Mouse (Mus musculus) retina, adult 2 months (tissue): Measurements from ENCODE around the gene Tex44.
"Not testable (repeated sequence)": the region's sequence is repeated elsewhere in the genome, so short reads cannot be mapped to it uniquely, and the experiment has no call there.

Source experiments
- DNase-seq: peaks from one replicate; pipeline ENCODE4 v3.0.0-alpha.2; 2012; ENCODE audit warnings: low read depth, low spot score

Gene Tex44

DNA sequence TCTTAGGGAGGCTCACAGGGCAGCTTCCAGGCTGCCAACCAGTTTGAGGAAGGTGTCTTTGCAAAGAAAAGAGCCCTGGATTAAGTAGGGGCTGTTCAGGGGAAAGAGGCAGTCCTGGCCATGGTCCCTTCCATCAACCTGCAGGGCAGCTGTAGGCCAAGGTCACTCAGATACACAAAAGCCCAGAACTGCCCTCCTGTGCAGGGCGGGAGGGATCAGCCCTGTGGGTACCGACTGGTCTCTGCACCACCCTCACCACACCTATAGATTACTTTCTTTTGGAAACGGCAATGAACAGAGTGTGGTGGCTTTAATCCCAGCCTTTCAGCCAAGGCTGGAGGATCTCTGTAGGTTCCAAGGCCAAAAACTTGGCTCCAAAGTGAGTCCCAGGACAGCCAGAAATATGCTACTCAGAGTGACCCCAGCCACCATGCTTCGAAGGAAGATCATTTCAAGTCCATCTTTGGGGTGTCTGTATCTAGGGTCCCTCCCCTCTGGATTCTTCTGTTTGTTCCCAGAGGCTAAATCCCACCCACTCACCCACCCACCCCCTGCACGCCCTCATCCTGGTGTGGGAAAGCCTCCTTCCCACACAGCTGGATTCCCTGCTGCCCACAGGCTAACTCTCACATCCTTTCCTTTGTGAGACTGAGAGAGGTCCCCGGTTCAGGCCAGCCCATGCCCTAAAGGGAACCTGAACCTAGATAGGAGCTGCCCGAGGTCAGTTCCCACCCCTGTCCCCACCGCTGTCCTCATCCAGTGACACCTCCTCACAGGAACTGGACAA lies 17.4 kb downstream of the Tex44 start:
- no peak for DNase-seq

DNA sequence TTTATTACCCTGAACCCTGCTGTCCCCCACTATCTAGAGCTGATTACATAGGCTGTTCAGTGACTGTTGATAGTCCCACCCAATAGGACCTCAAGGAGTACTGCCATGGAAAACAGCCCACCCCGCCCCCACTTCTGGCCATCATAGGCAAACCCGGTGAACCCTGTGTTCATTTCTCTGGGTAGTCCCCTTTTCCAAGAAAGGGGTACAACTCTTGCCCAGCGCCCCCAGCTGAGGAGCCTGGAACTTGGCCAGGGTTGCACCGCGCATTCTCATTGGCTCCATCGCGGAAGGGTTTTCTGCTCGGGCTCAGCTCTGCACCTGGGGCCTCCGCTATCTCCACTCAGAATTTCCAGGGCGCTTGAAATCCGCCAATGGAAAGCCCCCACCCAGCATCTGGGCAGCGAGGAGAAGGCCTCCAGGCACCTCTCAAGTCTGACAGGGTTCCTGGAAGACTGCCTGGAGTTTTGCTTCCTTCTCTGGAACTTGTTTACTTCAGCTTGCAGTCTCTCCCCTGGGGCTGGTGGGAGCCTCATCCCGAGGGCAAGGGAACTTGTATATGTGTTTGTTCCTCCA lies 21.6 kb downstream of the Tex44 start:
- no peak for DNase-seq

- DNase-seq, result no peak
Observed at GRCm38 (mm10) chr1:86448272-86448671, 22.1 kb downstream of the Tex44 start.

DNA sequence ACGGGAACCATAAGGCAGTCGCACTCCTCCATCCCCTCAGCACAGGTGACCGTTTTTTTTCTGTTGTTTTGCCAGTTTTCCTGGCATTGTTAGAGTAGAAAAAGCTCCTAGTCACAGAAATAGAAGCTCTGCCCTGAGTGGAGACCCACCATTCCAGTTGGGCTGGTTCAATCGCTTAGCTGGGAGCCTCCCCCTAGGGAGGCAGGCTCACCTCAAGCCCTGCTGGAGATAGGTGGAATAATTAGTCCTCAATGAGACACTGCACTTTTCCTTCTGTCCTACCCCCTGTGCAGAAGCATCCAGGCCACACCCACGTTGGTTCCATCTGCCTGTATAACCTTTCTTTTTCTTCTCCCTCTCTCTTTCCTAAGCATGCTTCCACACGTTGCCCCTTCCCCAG lies 23.8 kb downstream of the Tex44 start:
- DNase-seq, result no peak

DNA sequence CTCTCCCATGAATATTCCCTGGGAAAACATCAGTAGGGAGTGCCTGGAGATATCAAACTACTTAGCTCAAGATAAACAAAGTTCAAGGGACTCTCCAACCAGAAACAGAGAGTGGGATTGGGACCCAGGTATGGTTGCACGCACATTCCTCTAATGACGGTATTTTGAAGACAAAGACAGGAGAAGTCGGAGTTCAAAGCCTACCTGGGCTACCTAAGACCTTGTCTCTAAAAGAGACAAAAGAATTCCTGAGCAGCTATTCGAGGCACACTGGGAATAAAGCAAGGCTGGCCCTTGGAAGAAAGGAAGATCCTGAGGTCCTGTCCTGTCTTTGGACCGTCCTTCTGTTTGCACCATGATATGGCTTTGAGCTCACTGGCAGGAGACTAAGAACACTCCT lies 26.6 kb downstream of the Tex44 start:
- DNase-seq, result no peak

- no peak for DNase-seq
Observed at GRCm38 (mm10) chr1:86456892-86457581, 30.9 kb downstream of the Tex44 start.

GRCm38 (mm10) chr1:86459371-86459770 lies 33.2 kb downstream of the Tex44 start:
- DNase-seq, result no peak

- DNase-seq, result no peak
Observed at GRCm38 (mm10) chr1:86464223-86464874, 38.2 kb downstream of the Tex44 start.

GRCm38 (mm10) chr1:86464875-86465224 lies 38.7 kb downstream of the Tex44 start:
- no peak for DNase-seq

DNA sequence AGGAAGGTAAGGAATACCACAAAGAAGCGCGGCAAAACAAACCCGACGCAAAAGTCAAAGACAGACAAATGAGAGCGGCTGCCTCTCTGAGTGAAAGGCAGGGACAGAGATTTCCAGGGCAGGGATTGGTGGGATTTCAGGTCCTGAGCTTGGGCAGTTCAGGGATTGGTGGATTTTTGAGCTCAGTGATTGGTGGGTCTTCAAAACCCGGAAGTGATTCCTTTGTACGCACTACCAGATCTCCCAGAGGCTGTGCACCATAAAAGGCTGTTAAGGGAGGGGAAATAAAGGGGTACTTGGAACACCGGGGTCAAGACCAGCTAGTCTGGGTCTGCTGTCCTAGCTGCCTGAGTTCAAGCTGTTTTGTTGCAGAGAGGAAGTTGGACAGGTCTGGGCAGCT lies 41.3 kb downstream of the Tex44 start:
- no peak for DNase-seq

DNA sequence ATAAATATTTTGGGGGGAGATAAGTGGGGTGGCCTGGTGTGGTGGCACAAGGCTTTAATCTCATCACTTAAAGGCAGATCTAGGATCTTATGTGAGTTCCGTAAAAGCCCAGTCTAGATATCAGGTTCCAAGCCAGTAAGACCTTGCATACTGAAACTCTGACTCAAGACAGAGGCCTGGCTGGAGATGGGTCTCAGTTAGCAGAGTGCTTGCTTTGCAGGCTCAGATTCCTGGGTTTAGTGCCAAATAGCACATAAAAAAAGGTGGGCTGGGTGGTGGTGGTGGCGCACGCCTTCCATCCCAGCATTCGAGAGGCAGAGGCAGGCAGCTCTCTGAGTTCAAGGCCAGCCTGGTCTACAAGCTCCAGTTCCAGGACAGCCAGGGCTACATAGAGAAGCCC lies 43.7 kb downstream of the Tex44 start:
- no peak for DNase-seq

DNA sequence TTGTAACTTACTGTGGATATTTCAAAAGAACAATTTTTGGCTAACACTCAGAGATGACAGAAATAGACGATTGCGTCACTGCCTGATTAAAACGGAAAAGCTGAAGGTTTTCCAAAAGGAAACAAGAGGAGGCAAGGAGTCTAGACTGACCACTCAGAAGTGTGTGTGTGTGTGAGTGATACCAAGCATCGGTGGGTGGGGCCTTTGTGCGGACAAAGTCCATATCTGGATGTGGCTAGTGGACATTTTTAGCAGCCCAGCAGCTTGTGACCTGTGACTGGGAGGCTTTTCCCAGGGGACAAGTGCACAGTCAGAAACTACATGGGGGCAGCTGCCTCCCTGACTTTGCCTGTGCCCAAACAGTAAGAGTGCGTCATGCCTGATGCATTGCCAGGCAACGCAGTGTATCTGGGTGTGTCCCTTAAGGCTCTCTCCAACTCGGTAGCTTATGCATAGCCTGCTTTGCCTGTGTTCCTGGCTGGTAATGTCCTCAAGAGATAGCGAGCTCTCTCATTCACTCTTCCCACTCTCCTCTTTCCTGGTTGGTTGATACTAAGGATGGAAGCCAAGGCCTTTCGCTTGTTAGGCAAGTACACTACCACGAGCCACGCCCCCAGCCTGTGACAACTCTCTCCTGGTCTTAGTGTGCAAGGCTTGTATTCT lies 44.5 kb downstream of the Tex44 start:
- DNase-seq, result no peak

- not testable (repeated sequence) for DNase-seq
Observed at GRCm38 (mm10) chr1:86471504-86471961, 45.4 kb downstream of the Tex44 start.

GRCm38 (mm10) chr1:86472197-86472952 lies 46.2 kb downstream of the Tex44 start:
- no peak for DNase-seq

DNA sequence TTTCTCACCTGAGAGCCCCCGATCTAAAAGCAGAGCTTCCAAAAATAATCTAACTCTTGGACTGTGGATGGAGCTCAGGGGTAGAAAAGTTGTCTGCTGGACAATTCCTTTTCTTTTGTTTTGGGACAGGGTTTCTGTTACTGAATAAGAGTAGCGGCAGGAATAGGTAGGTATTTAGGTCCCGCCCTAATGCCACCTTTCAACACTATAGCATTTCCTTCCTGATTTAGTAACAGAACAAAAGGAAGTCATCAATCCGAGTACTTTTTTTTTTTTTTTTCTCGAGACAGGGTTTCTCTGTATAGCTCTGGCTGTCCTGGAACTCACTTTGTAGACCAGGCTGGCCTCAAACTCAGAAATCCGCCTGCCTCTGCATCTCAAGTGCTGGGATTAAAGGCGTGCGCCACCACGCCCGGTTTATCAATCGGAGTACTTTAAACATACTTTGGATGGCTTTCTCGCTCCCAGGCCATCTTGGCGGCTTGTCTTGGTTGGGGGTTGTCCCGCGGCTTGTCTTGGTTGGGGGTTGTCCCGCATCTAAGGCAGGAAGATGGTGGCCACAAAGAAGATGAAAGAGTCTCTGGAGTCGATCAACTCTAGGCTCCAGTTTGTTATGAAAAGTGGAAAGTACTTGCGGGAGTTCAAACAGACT lies 47.1 kb downstream of the Tex44 start:
- no peak for DNase-seq
